Mouse (Mus musculus) kidney, adult 2 months (tissue): ENCODE measurements around the gene Ninj2. TPM values are rescaled to one million over a fixed set of nuclear protein-coding genes. Genes with fewer than 3 reads are reported as not detected.

Experiments
- DNase-seq: peaks from one replicate; pipeline ENCODE4 v3.0.0; 2021
- H3K27ac ChIP-seq: fragments of 200-500 bp; 2 replicates; pipeline ENCODE4 v1.5.1; 2012; ENCODE audit warnings: low read depth, low read length, control low read depth, inconsistent platforms; ENCODE audit not compliant: insufficient read depth
- H3K27me3 ChIP-seq: fragments of 200-500 bp; replicated peaks from 2 replicates; pipeline ENCODE4 v1.6.1; 2012; ENCODE audit warnings: mild to moderate bottlenecking, moderate library complexity, low read length, inconsistent platforms; ENCODE audit not compliant: control insufficient read depth, insufficient read depth
- H3K36me3 ChIP-seq: fragments of 200-500 bp; 2 replicates; pipeline ENCODE4 v1.6.1; 2012; ENCODE audit warnings: mild to moderate bottlenecking, moderate library complexity, low read length, inconsistent platforms; ENCODE audit not compliant: control insufficient read depth, insufficient read depth
- H3K4me1 ChIP-seq: fragments of 200-500 bp; 2 replicates; pipeline ENCODE4 v1.6.1; 2011; ENCODE audit warnings: low read length; ENCODE audit not compliant: control insufficient read depth, insufficient read depth
- H3K4me3 ChIP-seq: fragments of 200-500 bp; 2 replicates; pipeline ENCODE4 v1.5.1; 2011; ENCODE audit warnings: mild to moderate bottlenecking, low read depth, low read length, control low read depth; ENCODE audit not compliant: insufficient read depth
- CTCF ChIP-seq: fragments of 200-500 bp; conservative IDR thresholded peaks from 2 replicates; pipeline ENCODE4 v1.5.1; 2011; ENCODE audit warnings: low read depth, mild to moderate bottlenecking, control low read depth, low read length, moderate library complexity, mixed read lengths; ENCODE audit not compliant: insufficient read depth, insufficient read length
- POLR2A ChIP-seq: fragments of 200-500 bp; IDR thresholded peaks from one replicate; pipeline ENCODE4 v1.6.1; 2011; ENCODE audit warnings: low read depth, low read length, control low read depth
- WGBS: fragments of 180-500 bp; shearing (Covaris S2); methylation state at CpG from one replicate; pipeline ENCODE4 v1.1.7; 2018; 5-methylcytosine and 5-hydroxymethylcytosine counted together
- polyA plus RNA-seq: library from polyadenylated mRNA; depleted of rRNA; stranded (reverse); fragments of >200 nt; gene quantifications from 2 replicates; pipeline ENCODE4 v1.2.3, GENCODE M21; 2012

Ninj2 gene
- polyA plus RNA-seq, 1 experiment, result not detected

DNA sequence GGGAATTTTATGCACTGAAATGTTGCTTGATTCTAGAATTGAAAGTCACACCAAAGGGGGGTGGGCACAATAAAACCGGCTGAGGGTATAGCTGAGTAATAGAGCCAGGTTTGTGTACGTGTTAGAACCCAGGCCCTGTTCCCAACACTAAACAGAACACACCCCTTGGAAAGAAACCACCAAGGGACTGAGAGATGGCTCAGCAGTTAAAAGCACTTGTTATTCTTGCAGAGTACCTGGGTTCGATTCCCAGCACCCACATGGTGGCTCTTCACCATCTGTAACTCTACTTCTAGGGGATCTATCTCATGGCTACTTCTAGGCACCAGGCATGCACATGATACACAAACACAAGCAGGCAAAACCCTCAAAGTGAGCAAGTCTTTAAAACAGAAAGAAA lies 20.7 kb downstream of the Ninj2 start:
- Histone ChIP-seq H3K36me3 (no peaks in the 10 kb centered on the region), H3K27ac (peak overlapping the region; percentile 75), H3K27me3 (no peaks in the 10 kb centered on the region), H3K4me1 (0 out of 2 replicates have a peak, but pooled peaks cover 5% of the 10 kb centered on the region), H3K4me3 (no peak overlapping the region)
- no peak for TF ChIP-seq POLR2A
- TF ChIP-seq CTCF, result no peak
- no peak for DNase-seq
- WGBS, result 94% methylated on average over 3 of the region's 3 CpGs

DNA sequence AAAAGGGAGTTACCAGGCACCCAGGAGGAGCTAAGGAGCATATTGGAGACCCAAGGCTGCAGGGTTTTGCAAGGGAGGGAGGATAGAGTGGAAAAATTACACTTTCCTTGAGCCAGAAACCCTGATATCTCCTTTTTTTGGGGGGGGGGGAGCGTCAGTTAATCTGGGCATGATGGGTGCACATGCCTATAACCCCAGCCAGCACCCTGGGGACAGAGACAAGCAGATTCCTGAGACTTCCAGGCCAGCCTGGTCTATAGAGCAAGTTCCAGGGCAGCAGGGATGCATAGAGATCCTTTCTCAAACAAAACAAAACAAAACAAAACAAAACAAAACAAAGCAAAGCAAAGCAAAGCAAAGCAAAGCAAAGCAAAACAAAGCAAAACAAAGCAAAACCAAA lies 21.1 kb downstream of the Ninj2 start:
- TF ChIP-seq CTCF, result no peak
- no peak for TF ChIP-seq POLR2A
- DNase-seq, result no peak
- Histone ChIP-seq H3K4me1 (0 out of 2 replicates have a peak, but pooled peaks cover 3% of the 10 kb centered on the region), H3K27me3 (no peaks in the 10 kb centered on the region), H3K4me3 (no peak overlapping the region), H3K36me3 (no peaks in the 10 kb centered on the region), H3K27ac (peak overlapping the region; percentile 75)
- WGBS, result 86% methylated on average over 1 of the region's 1 CpGs

DNA sequence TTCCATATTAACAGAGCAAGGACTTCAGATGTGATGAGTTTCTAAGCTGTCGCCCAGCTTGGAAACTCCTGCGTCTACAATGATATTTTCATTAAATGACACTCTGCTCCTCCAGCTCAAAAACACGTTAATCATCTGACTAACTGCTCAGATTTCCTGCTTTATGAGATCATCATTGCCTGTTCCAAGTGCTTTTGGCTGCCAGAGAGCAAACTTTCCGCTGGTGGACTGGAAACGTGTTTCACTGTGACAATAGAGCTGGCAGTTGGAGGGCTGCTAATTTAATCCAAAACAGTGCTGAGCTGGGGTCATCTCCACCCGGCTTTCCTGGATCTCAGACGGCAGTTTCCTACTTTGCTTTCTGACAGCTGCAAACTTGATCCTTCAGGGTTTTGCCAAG lies 21.5 kb downstream of the Ninj2 start:
- Histone ChIP-seq H3K4me1 (0 out of 2 replicates have a peak, but pooled peaks cover 3% of the 10 kb centered on the region), H3K4me3 (no peak overlapping the region), H3K27me3 (no peaks in the 10 kb centered on the region), H3K36me3 (no peaks in the 10 kb centered on the region), H3K27ac (peak overlapping the region; percentile 96)
- TF ChIP-seq POLR2A, result no peak
- TF ChIP-seq CTCF, result no peak
- 40% methylated on average over 7 of the region's 7 CpGs for WGBS
- DNase-seq, result peak; percentile 91

DNA sequence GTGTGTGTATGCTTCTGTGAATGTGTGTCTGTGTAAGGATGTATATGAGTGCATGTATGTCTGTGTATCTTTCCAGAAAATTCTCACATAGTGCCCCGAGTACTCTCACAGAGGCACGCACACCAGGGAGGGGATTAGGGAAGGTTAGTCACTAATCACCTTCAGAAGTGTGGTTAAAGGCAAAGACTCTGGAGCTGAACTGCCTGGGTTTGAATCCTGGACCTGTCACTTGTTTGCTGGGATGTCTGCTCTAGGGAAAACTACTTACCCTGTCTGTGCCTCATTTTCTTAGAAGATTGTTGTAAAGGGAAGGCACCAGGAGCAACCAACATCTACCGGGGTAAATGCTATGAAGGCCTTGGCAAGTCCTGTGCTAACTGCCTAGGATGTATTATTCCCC lies 22.3 kb downstream of the Ninj2 start:
- 0 out of 2 replicates have a peak overlapping the region, but pooled peaks have one; percentile 43 for H3K27ac ChIP-seq
- DNase-seq, result no peak
- TF ChIP-seq POLR2A (no peak), CTCF (no peak)
- 71% methylated on average over 3 of the region's 3 CpGs for WGBS
- no peaks in the 10 kb centered on the region for H3K36me3 ChIP-seq
- H3K27me3 ChIP-seq, result no peaks in the 10 kb centered on the region
- no peak overlapping the region for H3K4me3 ChIP-seq
- 0 out of 2 replicates have a peak, but pooled peaks cover 3% of the 10 kb centered on the region for H3K4me1 ChIP-seq

DNA sequence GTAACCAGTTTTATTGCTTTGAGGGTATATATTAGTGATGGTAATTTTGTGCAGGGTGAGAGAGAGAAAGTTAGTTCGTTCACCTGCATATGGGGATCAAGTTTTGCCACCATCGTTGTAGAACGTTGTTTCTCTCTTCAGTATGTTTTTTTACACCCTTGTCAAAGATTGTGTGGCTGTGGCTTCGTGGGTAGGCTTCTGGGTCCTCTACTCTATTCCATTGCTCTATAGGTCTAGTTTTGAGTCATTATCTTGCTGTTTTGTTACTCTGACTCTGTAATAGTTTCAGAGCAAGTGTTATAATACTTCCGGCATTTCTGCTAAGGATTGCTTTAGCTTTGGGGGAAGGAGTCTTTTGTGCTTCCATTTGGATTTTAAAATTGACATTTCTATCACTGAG lies 26.7 kb downstream of the Ninj2 start:
- H3K27me3 ChIP-seq, result no peaks in the 10 kb centered on the region
- no peak overlapping the region for H3K27ac ChIP-seq
- no peaks in the 10 kb centered on the region for H3K4me1 ChIP-seq
- no peak for TF ChIP-seq POLR2A
- no peak for TF ChIP-seq CTCF
- no peak for DNase-seq
- H3K4me3 ChIP-seq, result no peak overlapping the region
- 78% methylated on average over 5 of the region's 5 CpGs for WGBS
- H3K36me3 ChIP-seq, result no peaks in the 10 kb centered on the region

DNA sequence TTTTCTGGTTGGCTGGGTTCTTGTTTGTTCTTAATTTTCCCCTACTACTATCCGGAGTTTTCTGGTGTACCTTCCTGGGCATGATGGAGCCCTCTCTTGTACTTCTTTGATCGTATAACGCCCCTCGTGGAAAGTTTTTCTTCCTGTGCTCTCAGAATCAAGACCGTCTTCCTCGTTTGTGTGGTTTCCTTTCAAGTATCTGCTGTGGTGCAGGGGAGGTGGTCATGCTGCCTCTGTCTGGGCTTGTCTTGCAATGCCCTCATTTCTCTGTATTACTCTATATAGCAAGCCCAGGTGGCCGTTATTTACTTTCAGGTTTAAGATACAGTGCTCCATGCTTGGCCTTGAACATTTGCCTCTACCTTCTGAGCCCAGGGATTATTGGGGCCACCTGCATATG lies 31.5 kb downstream of the Ninj2 start:
- Histone ChIP-seq H3K4me1 (no peaks in the 10 kb centered on the region), H3K27ac (no peak overlapping the region), H3K36me3 (no peaks in the 10 kb centered on the region), H3K4me3 (no peak overlapping the region), H3K27me3 (no peaks in the 10 kb centered on the region)
- DNase-seq, result no peak
- 87% methylated on average over 7 of the region's 7 CpGs for WGBS
- TF ChIP-seq CTCF, result no peak
- no peak for TF ChIP-seq POLR2A

DNA sequence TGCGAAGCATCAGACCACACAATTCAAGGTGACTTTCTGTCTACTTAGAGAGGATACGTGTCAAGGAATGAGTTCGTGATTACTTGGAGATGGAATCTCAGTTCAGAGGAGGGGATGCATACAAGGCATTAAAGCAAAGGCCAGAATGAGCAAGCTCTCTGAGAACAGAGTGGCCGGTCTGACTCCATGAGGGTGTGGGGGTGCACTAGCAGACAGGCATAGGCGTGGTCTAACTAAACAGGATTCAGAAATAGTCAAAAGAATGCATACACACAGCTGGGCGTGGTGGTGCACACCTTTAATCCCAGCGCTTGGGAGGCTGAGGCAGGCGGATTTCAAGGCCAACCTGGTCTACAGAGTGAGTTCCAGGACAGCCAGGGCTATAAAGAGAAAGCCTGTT lies 33.3 kb downstream of the Ninj2 start:
- 98% methylated on average over 8 of the region's 8 CpGs for WGBS

More for the DNA sequence above, 33.3 kb downstream of the Ninj2 start:
- Histone ChIP-seq H3K36me3 (no peaks in the 10 kb centered on the region), H3K4me1 (no peaks in the 10 kb centered on the region), H3K4me3 (no peak overlapping the region), H3K27ac (no peak overlapping the region), H3K27me3 (no peaks in the 10 kb centered on the region)
- TF ChIP-seq POLR2A (no peak), CTCF (no peak)
- no peak for DNase-seq
